Mouse (Mus musculus): ENCODE measurements around the gene Pmpcb.

GRCm38 (mm10) chr5:21768506-21768905 lies 31.6 kb downstream of the Pmpcb start:
- TF ChIP-seq CTCF (IDR thresholded peaks at IDR 0.05; ENCODE audit: low read depth, low read length): no peak
- no peak for TF ChIP-seq GATA1 (IDR thresholded peaks at IDR 0.05; ENCODE audit: borderline replicate concordance, low read length)
- no peak for TF ChIP-seq TAL1 (conservative IDR thresholded peaks at IDR 0.05; ENCODE audit: low read depth, low read length)
- no peak for TF ChIP-seq POLR2AphosphoS5 (IDR thresholded peaks at IDR 0.05; ENCODE audit: insufficient replicate concordance, low read depth, low read length)
